Mouse (Mus musculus) hindbrain, embryonic 12.5 days (tissue): ENCODE results near the gene Adgrg1. TPM values are rescaled to one million over a fixed set of nuclear protein-coding genes. Genes with fewer than 3 reads are reported as not detected.
"Not testable (repeated sequence)": the region's sequence is repeated elsewhere in the genome, so short reads cannot be mapped to it uniquely, and the experiment has no call there.

Experiments used
- ATAC-seq: fragments of 200-750 bp; cut with Nextera tagmentation; 2 replicates; pipeline ENCODE4 v1.8.0; 2017; ENCODE audit warnings: moderate TSS enrichment; ENCODE audit not compliant: low FRiP score
- H3K27ac ChIP-seq: fragments of 300-500 bp; sonication (generic); 2 replicates; pipeline ENCODE4 v1.5.1; 2016; ENCODE audit warnings: mild to moderate bottlenecking
- H3K27me3 ChIP-seq: fragments of 300-500 bp; sonication (generic); 2 replicates; pipeline ENCODE4 v1.6.1; 2016; ENCODE audit warnings: mild to moderate bottlenecking
- H3K36me3 ChIP-seq: fragments of 300-500 bp; sonication (generic); 2 replicates; pipeline ENCODE4 v1.6.1; 2016; ENCODE audit warnings: mild to moderate bottlenecking
- H3K4me1 ChIP-seq: fragments of 300-500 bp; sonication (generic); 2 replicates; pipeline ENCODE4 v1.6.1; 2016
- H3K4me2 ChIP-seq: fragments of 300-500 bp; sonication (generic); replicated peaks from 2 replicates; pipeline ENCODE4 v1.6.1; 2016; ENCODE audit warnings: mild to moderate bottlenecking
- H3K4me3 ChIP-seq: fragments of 300-500 bp; sonication (generic); 2 replicates; pipeline ENCODE4 v1.5.1; 2016; ENCODE audit warnings: mild to moderate bottlenecking
- H3K9ac ChIP-seq: fragments of 300-500 bp; sonication (generic); 2 replicates; pipeline ENCODE4 v1.6.1; 2016; ENCODE audit warnings: mild to moderate bottlenecking, moderate library complexity
- H3K9me3 ChIP-seq: fragments of 300-500 bp; sonication (generic); replicated peaks from 2 replicates; pipeline ENCODE4 v1.6.1; 2016; ENCODE audit warnings: mild to moderate bottlenecking
- WGBS: fragments of 180-500 bp; shearing (Covaris S2); methylation state at CpG from one replicate; pipeline ENCODE4 v1.1.7; 2016; 5-methylcytosine and 5-hydroxymethylcytosine counted together
- polyA plus RNA-seq: library from polyadenylated mRNA; unstranded; fragments of >200 nt; fragmentation: Nextera tagmentation; extraction: Ambion mirVana; gene quantifications from 2 replicates; pipeline ENCODE4 v1.2.1, GENCODE M21; 2016

Adgrg1 gene
- polyA plus RNA-seq, 1 experiment from 2014 or later, result 187 TPM

GRCm38 (mm10) chr8:95020821-95021220 lies 46.3 kb downstream of the Adgrg1 start:
- Histone ChIP-seq H3K4me3 (no peak overlapping the region), H3K9ac (no peak overlapping the region), H3K4me1 (peaks cover 8% of the 10 kb centered on the region; the same call in 1 of the 2 replicates), H3K4me2 (no peak overlapping the region), H3K27ac (no peak overlapping the region), H3K9me3 (no peaks in the 10 kb centered on the region), H3K27me3 (no peaks in the 10 kb centered on the region), H3K36me3 (no peaks in the 10 kb centered on the region)
- no peak for ATAC-seq
- WGBS, result 83% methylated on average over 10 of the region's 10 CpGs

GRCm38 (mm10) chr8:95023201-95023600 lies 48.6 kb downstream of the Adgrg1 start:
- no peaks in the 10 kb centered on the region for H3K9me3 ChIP-seq
- no peak overlapping the region for H3K4me3 ChIP-seq
- no peak overlapping the region for H3K9ac ChIP-seq
- H3K4me2 ChIP-seq, result no peak overlapping the region
- H3K27me3 ChIP-seq, result no peaks in the 10 kb centered on the region
- H3K27ac ChIP-seq, result no peak overlapping the region
- no peaks in the 10 kb centered on the region for H3K36me3 ChIP-seq
- WGBS, result 24% methylated on average over 8 of the region's 8 CpGs
- H3K4me1 ChIP-seq, result 0 out of 2 replicates have a peak, but pooled peaks cover 3% of the 10 kb centered on the region
- no peak for ATAC-seq

- no peak overlapping the region for H3K4me2 ChIP-seq
- no peak for ATAC-seq
- H3K36me3 ChIP-seq, result no peaks in the 10 kb centered on the region
- no peak overlapping the region for H3K9ac ChIP-seq
- no peak overlapping the region for H3K4me3 ChIP-seq
- H3K9me3 ChIP-seq, result no peaks in the 10 kb centered on the region
- WGBS, result 83% methylated on average over 4 of the region's 4 CpGs
- no peak overlapping the region for H3K27ac ChIP-seq
- 0 out of 2 replicates have a peak, but pooled peaks cover 3% of the 10 kb centered on the region for H3K4me1 ChIP-seq
- H3K27me3 ChIP-seq, result no peaks in the 10 kb centered on the region
Measured at GRCm38 (mm10) chr8:95024387-95024786, 49.8 kb downstream of the Adgrg1 start.

- Histone ChIP-seq H3K4me2 (no peak overlapping the region), H3K4me1 (0 out of 2 replicates have a peak, but pooled peaks cover 3% of the 10 kb centered on the region), H3K4me3 (no peak overlapping the region), H3K36me3 (no peaks in the 10 kb centered on the region), H3K9ac (no peak overlapping the region), H3K27me3 (no peaks in the 10 kb centered on the region), H3K27ac (no peak overlapping the region), H3K9me3 (no peaks in the 10 kb centered on the region)
- WGBS, result 72% methylated on average over 2 of the region's 2 CpGs
- no peak for ATAC-seq
Measured at GRCm38 (mm10) chr8:95025421-95025820, 50.9 kb downstream of the Adgrg1 start.

GRCm38 (mm10) chr8:95028391-95028790 lies 53.8 kb downstream of the Adgrg1 start:
- H3K9ac ChIP-seq, ATAC-seq, H3K36me3 ChIP-seq, H3K4me3 ChIP-seq, H3K4me1 ChIP-seq, H3K9me3 ChIP-seq, H3K4me2 ChIP-seq, H3K27me3 ChIP-seq, H3K27ac ChIP-seq: not testable (repeated sequence)
- 58% methylated on average over 7 of the region's 7 CpGs for WGBS

GRCm38 (mm10) chr8:95037106-95037925 lies 62.8 kb downstream of the Adgrg1 start:
- no peaks in the 10 kb centered on the region for H3K27me3 ChIP-seq
- no peak overlapping the region for H3K9ac ChIP-seq
- ATAC-seq, result no peak
- H3K27ac ChIP-seq, result no peak overlapping the region
- H3K4me2 ChIP-seq, result no peak overlapping the region
- H3K4me3 ChIP-seq, result no peak overlapping the region
- 0 out of 2 replicates have a peak, but pooled peaks cover 3% of the 10 kb centered on the region for H3K4me1 ChIP-seq
- H3K36me3 ChIP-seq, result no peaks in the 10 kb centered on the region
- WGBS, result 71% methylated on average over 7 of the region's 7 CpGs
- H3K9me3 ChIP-seq, result no peaks in the 10 kb centered on the region

- Histone ChIP-seq H3K9ac (no peak overlapping the region), H3K4me2 (no peak overlapping the region), H3K27ac (no peak overlapping the region), H3K4me1 (0 out of 2 replicates have a peak, but pooled peaks cover under 1% of the 10 kb centered on the region), H3K36me3 (no peaks in the 10 kb centered on the region), H3K27me3 (no peaks in the 10 kb centered on the region), H3K9me3 (no peaks in the 10 kb centered on the region), H3K4me3 (no peak overlapping the region)
- WGBS, result 68% methylated on average over 6 of the region's 6 CpGs
- no peak for ATAC-seq
Measured at GRCm38 (mm10) chr8:95041883-95042784, 67.6 kb downstream of the Adgrg1 start.

- Histone ChIP-seq H3K4me2 (no peak overlapping the region), H3K27me3 (no peaks in the 10 kb centered on the region), H3K4me1 (peaks cover 4% of the 10 kb centered on the region), H3K9me3 (no peaks in the 10 kb centered on the region), H3K4me3 (no peak overlapping the region), H3K9ac (no peak overlapping the region), H3K36me3 (no peaks in the 10 kb centered on the region), H3K27ac (no peak overlapping the region)
- no peak for ATAC-seq
- 69% methylated on average over 4 of the region's 4 CpGs for WGBS
Measured at GRCm38 (mm10) chr8:95044811-95045210, 70.3 kb downstream of the Adgrg1 start.

GRCm38 (mm10) chr8:95046982-95047381 lies 72.4 kb downstream of the Adgrg1 start:
- no peak for ATAC-seq
- no peak overlapping the region for H3K9ac ChIP-seq

GRCm38 (mm10) chr8:95047884-95048680 lies 73.5 kb downstream of the Adgrg1 start:
- Histone ChIP-seq H3K4me3 (no peak overlapping the region), H3K9ac (no peak overlapping the region), H3K9me3 (no peaks in the 10 kb centered on the region), H3K27me3 (no peaks in the 10 kb centered on the region), H3K4me1 (peaks cover 4% of the 10 kb centered on the region), H3K4me2 (no peak overlapping the region), H3K36me3 (no peaks in the 10 kb centered on the region), H3K27ac (no peak overlapping the region)
- WGBS, result 70% methylated on average over 6 of the region's 6 CpGs
- no peak for ATAC-seq

More at GRCm38 (mm10) chr8:95046982-95047381, 72.4 kb downstream of the Adgrg1 start:
- Histone ChIP-seq H3K27me3 (no peaks in the 10 kb centered on the region), H3K4me1 (peaks cover 4% of the 10 kb centered on the region), H3K36me3 (no peaks in the 10 kb centered on the region), H3K9me3 (no peaks in the 10 kb centered on the region), H3K4me2 (no peak overlapping the region), H3K27ac (no peak overlapping the region), H3K4me3 (no peak overlapping the region)
- 67% methylated on average over 3 of the region's 3 CpGs for WGBS

- H3K4me3 ChIP-seq, result no peak overlapping the region
- H3K27me3 ChIP-seq, result no peaks in the 10 kb centered on the region
- ATAC-seq, result no peak
- peaks cover 4% of the 10 kb centered on the region for H3K4me1 ChIP-seq
- 83% methylated on average over 2 of the region's 2 CpGs for WGBS
- H3K36me3 ChIP-seq, result no peaks in the 10 kb centered on the region
- H3K4me2 ChIP-seq, result no peak overlapping the region
- no peak overlapping the region for H3K27ac ChIP-seq
- H3K9ac ChIP-seq, result no peak overlapping the region
- no peaks in the 10 kb centered on the region for H3K9me3 ChIP-seq
Measured at GRCm38 (mm10) chr8:95049636-95050035, 75.1 kb downstream of the Adgrg1 start.

- Histone ChIP-seq H3K9me3 (no peaks in the 10 kb centered on the region), H3K27ac (no peak overlapping the region), H3K4me1 (no peaks in the 10 kb centered on the region), H3K36me3 (no peaks in the 10 kb centered on the region), H3K4me3 (no peak overlapping the region), H3K27me3 (no peaks in the 10 kb centered on the region), H3K9ac (no peak overlapping the region), H3K4me2 (no peak overlapping the region)
- no peak for ATAC-seq
- WGBS, result 56% methylated on average over 6 of the region's 6 CpGs
Measured at GRCm38 (mm10) chr8:95054438-95054837, 79.9 kb downstream of the Adgrg1 start.
